Mouse (Mus musculus) kidney, postnatal 10 days (tissue): ENCODE measurements around the gene Nxpe4.
"Not testable (repeated sequence)": the region's sequence is repeated elsewhere in the genome, so short reads cannot be mapped to it uniquely, and the experiment has no call there.

Experiments used
- DNase-seq: peaks from one replicate; pipeline ENCODE4 v3.0.0; 2021; ENCODE audit warnings: mixed read lengths

Gene Nxpe4

DNA sequence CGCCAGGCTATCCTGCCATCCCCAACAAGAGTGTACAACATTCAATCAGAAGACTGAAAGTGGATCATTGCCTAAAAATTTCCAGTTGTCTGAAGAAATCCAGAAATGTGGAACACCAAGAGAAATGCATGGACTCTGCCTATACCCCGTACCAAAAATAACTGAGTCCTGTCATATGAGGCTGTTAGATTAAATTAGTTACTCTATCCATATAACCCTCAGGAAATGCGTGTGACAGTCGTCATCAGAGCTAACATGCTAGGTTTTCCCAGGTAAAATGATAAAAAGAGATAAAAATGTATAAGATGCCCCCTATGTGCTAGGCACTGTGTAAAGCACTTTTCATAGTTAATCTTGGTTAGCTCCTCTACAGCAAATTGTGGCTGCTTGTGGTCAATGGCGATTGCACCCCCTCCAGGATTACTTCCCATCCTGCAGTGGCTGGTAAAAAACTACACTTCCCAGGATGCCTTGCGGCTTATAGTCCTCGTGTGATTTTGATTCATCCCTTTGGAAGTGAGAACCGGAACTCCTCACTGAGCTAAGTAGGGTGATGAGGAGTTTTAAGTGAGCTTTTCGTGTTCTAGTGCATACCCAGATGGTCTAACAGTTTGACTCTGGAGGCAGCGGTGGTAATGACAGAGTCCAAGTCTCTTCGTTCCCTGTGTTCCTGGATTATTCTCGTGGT lies at the start of gene Nxpe4:
Gene Nxpe4 (plus strand): TSS at position 519 of the 688 bp plus-strand sequence.
- DNase-seq: peak; percentile 81

DNA sequence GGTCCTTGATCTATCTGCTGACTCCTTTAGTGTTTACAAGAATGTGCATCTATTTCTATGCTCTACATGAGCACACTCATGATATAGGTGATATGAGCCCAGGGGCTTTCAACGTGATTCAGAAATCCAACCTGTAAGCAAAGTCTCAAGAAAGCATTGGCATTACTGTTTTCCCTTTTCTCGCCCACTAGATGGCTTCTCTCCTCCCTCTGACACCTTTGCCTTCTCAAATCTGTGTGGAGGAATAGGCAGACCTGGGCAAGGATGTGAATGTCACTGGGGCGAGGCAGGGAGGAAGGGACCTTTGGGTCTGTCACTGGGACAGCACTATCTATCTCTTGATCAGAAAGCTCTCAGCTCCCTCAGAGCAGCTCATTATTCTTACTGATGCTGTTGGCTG lies 35.0 kb upstream of the Nxpe4 start:
- no peak for DNase-seq

DNA sequence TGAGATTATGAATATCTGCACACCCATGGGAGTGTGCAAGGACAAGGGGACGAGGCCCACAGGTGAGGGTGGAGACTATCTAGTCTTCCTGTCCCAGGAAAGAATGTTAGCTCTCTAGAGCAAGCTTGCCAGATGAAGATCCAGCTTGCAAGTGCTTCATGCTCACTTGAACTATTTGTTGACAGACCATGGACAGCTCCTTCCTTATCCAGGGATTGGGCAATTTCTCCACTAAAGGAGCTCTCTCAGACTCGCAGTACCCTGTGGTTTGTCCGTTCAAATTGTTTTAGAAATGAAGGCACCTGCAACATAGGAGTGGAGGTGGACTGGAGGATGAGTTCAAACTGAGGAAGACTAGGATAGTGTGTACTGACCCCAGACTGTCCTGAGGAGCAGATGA lies 24.3 kb upstream of the Nxpe4 start:
- peak; percentile 26 for DNase-seq

DNA sequence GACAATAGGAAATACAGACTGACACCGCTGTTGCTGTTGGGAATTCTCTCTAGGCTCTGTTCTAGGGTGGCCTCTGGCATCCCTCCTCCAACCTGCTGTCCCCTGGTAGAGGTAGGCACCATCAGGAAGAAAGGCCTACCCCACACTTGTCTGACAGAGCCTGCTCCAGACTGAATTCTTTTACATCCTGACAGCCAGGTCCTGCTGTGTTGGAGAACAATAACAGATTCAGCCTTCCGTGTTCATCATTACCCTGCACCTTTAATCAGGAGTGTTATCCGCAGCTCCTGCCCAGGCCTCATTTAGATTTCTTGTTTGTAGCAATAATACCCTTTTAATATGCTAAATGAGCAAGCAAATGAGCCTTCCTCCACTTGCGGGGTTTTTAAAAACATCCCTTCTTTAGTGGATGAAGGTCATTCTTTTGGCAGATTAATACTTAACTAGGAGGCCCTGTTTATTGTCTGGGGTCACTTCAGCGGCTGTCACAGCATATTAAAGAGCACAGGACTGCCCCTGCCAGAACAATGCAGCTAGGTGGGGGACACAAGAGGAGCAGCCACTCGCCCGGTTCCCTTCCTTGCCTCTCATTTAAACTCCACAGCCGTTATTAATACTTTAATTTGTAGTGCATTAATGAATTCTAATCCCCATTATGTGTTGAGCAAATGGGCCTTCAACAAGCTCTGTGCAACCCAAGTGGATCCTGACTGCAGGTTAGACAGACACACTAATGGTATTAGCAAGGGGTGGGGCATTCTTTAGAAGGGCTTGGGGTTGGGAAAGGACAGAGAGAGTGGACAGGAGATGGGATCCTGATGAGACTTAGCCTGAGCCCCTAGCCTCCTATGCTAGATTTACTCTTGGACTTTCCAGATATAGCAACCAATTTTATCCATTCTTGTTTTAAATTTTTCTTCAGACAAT lies 21.1 kb upstream of the Nxpe4 start:
- no peak for DNase-seq

DNA sequence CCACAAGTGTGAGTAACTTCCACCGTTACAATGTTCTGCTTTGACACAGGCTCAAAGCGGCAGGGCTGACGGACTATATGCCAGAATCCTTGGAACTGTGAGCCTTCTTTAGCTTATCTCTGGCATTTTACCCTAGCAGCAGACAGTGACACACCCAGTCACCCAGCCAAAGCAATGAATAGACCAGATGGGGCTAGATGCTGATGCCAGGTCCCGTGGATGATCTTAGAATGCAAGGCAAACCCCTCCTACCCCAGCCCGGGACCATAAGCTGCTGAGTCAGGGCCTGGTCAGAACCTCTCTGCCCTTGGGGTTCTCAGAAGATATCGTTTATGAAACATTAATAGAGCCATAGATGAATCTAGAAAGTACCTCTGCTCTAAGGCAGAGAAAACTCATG lies 19.2 kb upstream of the Nxpe4 start:
- DNase-seq: no peak

DNA sequence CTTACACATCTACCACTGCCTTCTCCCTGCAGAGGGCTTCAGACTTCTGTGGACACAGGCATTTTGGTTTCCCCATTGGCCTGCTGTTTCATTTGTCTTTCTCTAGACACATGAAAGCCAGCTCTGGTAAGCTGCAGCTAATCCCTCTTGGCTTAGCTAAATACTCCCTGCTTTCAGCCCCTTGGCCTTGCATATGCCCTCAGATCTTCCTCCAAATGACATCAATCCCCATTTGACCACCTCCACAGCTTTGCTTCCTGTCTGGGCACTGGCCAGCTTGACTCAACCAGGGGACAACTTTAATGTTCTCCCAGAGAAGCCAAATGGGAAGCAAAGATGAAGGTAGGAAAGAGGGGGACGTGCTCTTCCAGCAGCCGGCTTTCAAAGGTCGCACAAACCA lies 15.1 kb upstream of the Nxpe4 start:
- DNase-seq: peak; percentile 16

DNA sequence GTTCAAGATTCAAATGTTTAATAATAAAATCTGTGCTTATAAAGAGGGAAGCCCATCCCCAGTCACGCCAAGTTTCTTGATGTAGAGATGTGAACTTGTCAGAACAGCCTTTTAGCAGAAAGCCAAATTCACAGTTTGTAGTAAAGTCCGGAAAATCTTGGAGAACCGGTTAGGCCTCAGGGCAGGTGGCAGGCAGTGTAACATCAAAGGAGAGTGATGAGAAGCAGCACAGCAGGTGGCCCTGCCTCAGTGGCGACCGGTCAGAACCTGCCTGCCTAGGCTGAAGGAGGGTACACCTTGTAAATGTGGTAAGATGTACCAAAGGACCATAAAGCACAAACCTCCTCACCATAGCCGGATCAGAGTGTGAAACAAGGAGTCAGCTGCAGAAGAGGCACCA lies 4.7 kb downstream of the Nxpe4 start:
- not testable (repeated sequence) for DNase-seq

DNA sequence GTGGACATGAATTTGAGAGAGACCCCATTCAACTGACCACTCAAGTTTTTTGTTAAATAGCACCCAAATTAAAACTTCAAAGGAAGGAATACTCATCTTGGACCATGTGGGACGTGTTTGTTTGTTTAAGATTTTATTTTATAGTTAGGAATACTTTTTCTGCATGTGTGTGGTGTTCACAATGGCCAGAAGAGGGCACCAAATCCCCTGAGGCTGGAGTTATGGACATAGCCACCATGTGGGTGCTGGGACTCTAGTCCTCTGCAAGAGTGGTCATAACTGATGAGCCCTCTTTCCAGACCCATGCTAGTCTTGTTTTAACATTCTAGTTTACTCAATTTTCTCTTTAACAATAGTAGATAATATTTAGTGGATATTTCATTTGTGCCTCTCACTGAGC lies 14.9 kb downstream of the Nxpe4 start:
- no peak for DNase-seq

DNA sequence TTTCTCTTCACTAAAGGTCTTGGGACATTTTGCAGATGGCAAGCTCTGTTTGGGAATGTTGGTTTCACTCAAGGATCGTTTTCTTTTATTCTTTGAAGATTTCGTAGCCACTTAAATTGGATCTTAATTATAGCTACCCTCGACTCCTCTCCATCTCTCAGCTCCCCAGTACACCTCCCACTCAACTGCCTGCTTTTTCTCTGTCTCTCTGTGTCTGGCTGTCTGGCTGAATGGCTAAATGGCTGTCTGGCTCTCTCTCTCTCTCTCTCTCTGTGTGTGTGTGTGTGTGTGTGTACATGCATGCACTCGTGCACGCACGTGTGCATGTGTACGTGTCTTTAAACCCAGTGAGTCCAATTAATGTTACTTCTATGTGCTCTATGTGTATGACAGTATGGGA lies 19.5 kb downstream of the Nxpe4 start:
- no peak for DNase-seq

DNA sequence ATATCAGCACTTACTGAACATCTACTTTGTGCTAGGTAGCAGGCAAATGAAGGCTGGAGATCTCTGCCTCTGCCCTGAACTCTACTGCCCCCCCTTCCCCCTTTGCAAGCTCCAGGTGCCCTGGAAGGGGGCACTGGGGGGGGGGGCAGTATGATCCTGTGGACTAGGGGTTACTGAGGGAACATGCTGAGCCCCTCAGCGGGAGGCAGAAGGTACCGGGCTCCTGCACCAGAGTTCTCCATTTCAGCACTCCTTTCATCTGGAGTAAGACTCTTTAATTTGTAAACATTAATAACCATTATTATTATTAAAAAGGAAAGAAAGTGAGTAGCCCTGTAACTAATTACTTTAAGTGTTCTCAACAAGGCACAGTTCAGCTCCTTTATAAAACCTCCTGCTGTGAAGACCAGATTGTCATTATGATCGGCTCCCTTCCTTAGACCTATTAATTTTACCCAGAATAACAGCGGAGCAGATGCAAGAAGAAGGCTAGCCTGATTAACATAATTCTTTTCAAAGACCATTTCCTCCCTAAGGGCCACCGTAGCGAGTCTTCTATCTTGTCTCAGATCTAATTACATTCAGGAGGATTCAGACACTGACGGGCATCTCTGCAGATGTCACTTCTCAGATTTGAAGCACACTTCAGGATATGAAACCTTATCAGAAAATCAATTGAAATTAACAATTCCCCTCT lies 21.0 kb downstream of the Nxpe4 start:
- DNase-seq: no peak

DNA sequence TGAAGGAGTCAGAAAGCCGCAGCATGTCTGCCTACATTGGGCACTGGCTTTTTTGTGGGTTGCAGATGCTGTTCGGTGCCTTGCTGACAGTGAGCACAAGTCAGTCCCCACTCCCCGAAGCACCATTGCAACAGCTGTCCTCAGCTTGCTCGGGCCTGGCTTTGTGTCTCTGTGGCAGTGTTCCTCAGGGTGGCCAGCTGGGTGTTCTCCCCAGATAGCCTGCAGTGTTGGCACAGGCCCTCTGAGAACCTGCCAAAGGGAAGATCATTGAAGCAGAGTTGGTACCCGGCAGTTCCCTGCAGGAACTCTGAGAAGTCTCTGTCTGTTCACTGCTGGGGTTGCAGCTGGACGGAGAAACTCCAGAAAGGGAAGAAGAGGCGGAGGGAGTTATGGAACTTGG lies 22.5 kb downstream of the Nxpe4 start:
- DNase-seq: no peak

DNA sequence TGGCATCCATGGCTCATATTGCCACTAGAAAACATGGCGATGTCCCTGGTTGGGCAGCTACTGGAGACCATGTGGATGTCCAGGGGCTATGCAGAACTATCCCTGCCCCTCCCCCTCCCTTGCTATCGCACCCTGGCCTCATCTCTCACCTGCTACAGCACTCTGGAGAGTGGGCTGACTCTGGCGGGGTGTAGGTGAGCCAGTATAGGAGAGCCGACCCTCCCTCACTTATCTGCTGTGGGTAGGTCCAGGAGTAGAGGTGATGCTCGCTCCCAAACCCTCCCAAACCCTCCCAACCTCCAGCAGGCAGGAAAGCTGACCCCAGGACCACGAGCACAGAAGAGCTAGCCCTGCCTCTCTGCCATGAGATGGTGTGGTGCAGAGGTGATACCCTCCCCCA lies 27.0 kb downstream of the Nxpe4 start:
- DNase-seq: no peak

DNA sequence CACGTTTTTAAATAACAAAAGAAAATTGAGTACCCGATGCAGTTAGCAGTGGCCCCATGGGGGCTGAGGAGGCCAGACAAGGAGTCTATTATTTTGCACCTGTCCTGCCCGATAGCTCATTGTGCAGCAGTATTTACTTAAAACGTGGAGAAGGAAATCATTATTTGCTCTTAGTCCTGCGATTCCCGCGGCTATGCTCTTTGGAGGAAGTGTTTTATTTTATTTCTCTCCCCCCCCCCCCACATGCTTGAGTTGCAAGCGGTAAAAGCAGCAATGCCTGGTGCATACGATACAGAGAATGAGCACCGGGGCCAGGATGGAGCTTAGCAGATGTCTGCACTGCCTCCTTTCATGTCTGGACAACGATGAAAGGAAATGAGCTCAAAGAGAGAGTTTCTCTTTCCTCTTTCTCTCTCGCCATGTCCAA lies 35.6 kb downstream of the Nxpe4 start:
- DNase-seq: no peak

DNA sequence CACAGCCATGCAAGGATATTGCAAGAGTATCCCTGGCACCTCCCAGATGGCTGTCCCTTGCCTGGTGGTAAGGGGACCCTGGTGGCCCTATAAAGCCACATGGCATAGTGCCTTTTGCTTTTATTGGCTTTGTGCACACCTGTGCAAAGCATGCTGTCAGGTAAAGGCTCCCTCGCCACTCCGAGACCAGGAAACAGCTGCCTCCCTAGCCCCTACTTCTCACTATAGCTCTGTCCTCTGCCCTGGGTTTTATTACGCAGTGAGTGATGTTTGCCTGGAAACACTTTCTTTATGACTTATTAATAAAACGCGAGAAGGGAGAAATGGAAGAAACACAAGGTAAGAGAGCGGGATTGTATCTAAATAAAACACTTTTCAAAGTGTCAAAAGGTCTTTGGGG lies 49.1 kb downstream of the Nxpe4 start:
- no peak for DNase-seq

DNA sequence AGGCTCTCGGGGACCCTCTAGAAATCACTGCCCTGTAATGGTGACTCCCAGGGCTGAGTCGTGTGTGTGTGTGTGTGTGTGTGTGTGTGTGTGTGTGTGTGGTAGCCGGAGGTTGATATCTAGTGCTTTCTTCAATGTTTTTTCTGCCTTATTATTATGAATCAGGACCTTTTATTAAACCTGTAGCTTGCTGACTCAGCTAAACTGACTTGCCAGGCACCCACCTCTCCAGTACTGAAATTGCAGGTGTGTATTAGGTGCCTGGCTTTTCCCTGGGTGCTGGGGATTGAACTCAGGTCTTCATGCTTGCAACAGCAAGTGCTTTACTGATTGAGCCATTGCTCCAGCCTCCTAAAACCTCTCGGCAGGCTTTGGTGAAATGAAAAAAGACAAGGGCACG lies 50.1 kb downstream of the Nxpe4 start:
- DNase-seq: no peak

DNA sequence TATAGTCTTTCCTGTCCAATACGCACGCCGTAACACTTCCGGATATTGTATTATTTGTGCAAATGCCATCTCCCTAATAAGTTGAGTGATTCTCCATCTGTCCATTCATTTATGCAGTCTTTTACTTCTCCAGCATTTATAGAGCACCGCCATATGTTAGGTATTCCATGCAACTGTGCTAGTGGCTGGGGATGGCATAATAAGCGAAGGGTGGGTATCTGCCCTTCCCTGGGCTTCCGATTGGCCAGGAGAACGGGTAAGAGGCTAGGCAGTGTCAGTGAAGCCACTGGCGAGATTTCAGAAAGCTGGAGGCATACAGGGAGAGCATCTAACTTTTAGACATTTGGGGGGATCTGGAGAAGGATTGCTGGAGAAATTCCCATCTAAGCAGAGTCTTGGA lies 52.9 kb downstream of the Nxpe4 start:
- DNase-seq: no peak

DNA sequence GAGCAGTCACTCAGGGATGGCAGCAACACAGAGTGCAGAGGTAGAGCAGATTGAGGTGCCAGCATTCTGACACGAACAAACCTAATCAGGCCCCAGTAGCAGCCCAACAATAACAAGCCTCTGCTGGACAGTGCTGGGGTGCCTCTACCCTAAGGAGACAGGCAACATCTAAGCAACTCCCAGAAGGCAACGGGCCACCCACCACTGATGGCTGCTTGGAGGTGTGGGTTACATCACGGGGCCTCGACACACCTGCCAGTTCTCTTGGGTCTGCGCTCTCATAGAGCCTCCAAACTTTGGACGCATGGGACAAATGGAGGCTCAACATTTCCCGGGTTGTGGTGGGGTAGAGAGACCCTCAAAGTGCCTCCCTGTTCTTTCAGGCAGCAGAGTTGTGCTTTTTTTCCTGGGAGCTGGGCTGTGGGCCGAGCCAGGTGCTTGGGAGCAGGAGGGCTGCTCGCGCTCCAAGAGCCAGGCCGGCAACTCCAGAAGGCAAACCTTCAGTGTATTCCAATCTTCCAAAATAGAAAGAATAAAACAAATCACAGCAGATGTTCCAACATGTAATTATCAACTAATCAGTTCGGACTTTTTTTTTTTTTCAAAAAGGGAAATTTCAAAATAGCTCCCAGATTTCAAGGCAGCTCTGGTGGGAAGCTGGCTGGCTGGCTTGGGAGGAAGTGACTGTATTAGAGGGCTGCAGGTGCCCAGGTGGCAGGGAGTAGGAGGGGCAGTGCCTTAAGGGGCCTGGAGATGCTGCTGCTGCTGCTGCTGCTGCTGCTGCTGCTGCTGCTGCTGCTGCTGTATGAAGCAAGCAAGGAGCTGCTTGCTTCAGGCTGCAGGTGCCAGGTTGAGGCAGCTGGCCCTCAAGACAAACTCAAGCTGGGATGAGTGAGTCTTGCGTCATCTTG lies 54.5 kb downstream of the Nxpe4 start:
- no peak for DNase-seq

DNA sequence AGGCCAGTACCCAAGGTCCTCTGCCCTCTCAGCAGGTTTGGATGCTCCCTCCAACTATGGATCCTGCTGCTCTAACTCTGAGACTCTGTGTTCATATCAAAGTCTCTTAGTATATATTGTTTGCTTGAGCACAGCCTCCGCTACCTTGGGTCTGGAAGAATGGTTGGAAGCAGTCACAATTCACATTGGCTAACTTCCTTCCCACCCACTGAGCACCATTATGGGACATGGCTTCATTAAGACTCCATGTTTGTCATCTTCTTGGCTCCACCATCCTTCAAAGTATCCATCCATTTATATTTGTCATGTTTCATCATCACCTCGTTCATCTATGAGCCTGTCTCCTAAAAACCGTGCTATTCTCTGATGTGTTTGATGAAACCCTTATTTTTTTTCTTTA lies 68.9 kb downstream of the Nxpe4 start:
- DNase-seq: no peak

DNA sequence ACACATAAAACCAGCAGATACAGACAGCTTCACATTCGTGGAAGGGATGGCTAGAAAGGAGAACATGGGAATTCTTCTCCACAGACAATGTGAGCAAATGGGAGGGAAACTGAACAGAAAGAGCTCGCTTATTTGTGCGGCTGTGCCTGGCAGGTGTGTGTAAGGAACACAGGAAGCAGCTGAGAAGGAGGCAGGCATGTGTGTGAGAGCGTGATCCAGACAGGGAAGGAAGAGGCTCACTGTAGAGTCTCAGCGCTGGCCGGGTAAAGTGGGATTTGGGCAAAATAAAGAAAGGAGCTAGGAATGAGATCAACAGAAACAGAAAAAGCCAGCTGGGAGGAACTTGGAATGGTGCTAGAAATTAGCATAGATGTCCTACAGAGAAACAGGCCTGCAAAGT lies 74.6 kb downstream of the Nxpe4 start:
- DNase-seq: no peak

DNA sequence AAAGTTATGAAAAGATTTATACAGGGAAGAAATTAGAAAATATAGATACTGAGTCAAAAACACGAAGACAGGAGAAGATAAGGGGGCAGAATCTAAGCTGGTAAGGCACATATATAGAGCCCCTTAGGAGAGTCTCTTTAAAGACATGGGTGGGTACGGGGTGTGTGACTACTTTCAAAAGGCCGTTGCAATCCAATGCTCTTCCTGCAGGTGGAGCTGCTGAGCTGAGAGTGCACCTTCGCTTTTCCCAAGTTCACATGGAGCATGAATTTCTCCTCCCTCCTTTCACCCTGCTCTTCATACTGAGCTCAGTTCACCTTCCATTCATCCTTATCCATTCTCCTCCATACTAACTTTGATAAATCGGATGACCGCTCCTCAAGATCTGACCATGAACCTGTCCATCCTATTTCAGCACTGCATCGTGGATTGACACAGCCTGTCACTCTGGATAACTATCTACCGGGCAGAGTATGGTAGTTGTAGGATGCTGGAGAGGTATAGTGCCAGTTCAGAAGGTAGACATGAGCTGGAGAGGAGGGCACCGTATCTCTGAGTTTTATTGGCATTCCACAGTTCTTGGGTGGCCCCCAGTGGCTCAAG lies 76.4 kb downstream of the Nxpe4 start:
- peak; percentile 50 for DNase-seq

DNA sequence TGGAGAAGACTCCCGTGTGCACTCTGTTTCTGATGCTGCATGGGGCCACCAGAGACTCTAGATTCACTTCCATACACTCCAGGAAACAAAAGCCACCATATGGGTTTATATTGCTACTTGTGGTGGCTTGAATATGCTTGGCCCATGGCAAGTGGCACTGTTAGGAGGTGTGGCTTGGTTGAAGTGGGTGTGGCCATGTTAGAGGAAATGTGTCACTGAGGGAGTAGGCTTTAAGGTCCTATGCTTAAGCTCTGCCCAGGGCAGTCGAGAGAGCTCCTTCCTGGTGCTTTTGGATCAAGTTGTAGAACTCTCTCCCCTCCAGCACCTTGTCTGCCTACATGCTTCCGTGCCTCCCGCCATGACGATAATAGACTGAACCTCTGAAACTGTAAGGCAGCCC lies 77.6 kb downstream of the Nxpe4 start:
- DNase-seq: no peak

DNA sequence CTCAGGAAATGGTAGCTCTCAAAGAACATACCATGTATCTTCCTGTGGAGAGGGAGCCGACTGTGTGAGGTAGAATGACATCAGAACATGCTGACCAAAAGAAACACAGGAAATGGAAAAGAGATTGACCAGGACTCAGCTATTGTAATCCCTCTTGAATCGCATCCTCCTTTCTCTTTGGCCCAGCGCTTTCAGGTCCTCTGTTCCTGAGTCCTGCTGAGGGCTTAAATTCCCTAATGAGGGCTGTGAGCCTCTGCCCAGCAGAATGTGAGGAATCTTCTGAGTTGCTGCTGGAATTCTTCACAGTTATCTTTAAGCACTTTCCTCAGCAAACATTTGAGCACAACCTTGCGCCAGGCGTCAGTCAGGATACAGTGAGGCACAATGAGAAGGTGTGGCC lies 78.6 kb downstream of the Nxpe4 start:
- DNase-seq: no peak
